Mouse (Mus musculus): ENCODE results near the gene Gpc1. TPM values are rescaled to one million over a fixed set of nuclear protein-coding genes. Genes with fewer than 3 reads are reported as not detected.

The Gpc1 gene
- total RNA-seq, 4 experiments from 2014 or later: 213 to 262 (median 240) TPM

DNA sequence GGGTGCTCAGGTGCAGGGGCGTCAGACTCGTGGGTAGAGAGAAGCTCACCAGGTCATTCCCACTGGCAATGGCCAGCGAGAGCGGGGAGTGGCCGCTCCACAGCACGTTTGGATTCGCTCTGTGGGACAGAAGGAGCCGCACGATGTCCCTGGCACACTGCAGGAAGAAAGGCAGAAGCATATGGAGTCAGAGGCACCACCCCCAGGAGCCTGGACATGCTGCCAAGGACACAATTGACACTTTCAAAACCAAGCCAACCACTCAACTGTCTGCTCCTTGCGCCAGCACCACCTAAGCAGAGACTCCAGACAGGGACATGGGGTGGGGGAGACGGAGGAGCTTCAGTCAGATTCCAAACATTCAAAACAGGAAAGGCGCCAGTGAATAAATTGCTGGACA, 47.8 kb downstream of the Gpc1 start:
- DNase-seq (ENCODE audit: low spot score in 2 of 2): no peak

- DNase-seq (ENCODE audit: low spot score in 2 of 2): no peak
Measured at GRCm38 (mm10) chr1:92880101-92880500, 48.7 kb downstream of the Gpc1 start.

DNA sequence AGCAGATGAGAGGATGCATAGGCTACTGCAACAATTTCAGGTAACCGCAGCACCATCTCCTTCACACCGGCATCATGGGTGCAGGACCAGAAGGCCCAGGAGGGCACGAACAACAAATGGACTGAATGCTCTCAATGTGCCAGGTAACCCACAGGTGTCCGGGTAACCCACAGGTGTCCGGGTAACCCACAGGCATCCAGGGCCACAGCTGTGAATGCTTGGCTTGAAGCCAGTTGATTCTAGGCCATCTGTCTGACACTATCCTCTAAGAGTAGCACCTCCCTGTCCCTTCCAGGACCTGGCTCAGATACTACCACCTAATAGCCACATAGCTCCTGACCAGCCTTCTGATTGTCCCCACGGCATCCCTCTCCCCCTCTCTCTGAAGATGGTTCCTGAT, 50.5 kb downstream of the Gpc1 start:
- no peak for DNase-seq (ENCODE audit: low spot score in 2 of 2)

DNA sequence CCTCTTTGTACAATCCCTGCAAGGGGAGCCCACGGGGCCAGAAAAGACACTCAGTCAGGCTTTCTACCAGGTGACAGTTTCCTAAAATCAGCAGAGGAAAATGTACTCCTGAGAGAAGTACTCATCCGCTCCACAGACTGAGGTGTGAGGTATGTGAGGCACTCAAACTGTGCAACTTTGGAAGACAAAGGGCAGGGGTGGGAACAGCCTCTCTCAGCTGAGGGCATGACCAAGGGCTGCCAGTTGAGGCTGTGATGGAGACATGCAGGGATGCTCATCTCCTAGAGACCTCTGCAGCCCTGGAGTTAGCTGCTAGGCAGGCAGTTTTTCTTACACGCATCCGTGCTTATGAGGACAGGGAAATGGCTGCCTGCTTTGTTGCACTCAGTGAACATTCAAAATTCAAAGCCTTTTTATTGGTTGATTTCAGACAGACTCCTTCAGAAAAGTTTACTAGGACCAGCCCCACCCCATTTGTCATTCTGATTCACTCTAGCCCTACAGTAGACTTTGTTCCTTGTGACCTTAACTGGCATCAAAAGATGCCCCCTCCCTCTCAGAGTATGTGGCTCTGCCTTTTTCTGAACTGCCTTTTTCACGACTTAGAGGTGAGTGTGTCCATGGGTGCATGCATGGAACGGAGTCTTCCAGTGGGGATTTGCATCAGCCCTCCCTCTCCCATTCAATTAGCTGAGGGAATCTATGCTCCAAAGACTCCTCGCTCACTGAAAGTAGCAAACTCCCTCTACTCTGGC, 57.6 kb downstream of the Gpc1 start:
- no peak for DNase-seq (ENCODE audit: low spot score in 2 of 2)

DNA sequence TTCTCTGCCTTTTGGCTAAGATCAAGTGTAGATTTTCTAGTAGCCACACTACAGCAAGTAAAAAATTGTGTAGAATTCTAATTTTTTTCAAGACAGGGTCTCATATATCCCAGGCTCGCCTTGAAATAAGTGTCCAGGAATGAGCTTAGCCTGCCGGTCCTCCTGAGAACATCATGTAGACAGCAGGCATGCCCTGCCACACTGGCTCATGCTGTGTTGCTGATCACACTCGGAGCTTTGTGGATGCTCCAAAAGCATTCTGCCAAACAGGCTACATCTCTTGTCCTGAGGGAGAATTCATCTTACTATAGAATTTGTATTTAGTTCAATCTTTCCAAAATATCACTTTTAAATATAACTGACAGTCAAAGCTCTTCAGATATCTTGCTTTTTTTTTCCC, 61.3 kb downstream of the Gpc1 start:
- no peak for DNase-seq (ENCODE audit: low spot score in 2 of 2)

DNA sequence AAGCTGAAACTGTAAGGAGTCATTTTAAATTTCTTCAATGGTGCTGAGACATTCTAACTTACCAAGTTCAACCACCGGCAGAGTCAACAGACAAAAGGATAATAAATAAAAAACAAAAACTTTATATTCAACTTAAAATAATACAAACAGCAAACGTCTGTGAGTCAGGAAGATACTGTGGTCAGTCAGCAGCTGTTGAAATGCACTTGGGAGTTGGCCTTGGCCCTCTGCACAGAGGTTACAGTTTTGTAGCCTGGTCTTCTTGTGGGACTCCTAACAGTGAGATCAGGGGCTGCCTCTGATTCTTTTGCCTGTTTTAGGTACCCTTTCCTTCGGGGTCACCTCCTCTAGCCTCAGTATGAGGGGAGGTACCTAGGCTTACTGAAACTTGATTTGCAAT, 62.5 kb downstream of the Gpc1 start:
- no peak for DNase-seq (ENCODE audit: low spot score in 2 of 2)

DNA sequence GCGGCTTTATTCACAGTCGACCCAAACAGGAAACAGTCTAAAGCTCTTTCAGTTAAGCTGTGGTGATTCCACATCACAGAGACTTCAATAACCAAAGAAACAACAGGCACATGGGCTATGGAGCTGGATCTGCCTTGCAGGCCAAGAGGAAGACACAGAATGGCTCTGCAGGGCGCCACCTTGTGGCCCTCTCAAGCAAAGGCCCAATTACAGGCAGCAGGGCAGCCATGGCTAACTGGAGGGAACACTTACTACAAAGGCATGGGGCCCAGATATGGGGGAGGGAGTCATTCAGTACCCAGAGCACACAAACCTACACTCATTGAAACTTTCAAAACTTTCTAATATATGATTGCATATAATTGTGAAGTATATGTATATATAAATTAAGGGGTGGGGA, 63.6 kb downstream of the Gpc1 start:
- DNase-seq (ENCODE audit: low spot score in 2 of 2): peak; percentile 63 to 67

DNA sequence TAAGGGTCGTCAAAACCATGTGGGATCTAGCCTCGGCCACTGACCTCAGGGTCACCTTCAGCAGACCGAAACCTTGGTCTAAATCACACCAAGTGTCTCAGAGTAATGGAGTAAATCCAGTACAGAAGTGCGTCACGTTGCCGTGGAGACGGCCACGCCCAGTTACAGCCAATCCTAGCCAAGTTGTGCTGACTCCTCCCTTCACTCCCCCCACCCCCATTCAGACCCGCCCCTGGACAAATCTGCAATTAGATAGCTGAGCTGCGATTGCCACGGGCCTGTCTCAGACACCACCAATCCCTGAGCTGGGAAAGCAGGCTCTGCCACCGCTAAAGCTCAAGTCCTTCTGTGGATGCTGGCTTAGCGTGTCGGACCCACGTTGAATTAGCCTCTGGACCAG, 71.3 kb downstream of the Gpc1 start, which contains the start of gene Ankmy1:
Gene Ankmy1 (minus strand): TSS at position 121 of the 400 bp plus-strand sequence.
- no peak for DNase-seq (ENCODE audit: low spot score in 2 of 2)

DNA sequence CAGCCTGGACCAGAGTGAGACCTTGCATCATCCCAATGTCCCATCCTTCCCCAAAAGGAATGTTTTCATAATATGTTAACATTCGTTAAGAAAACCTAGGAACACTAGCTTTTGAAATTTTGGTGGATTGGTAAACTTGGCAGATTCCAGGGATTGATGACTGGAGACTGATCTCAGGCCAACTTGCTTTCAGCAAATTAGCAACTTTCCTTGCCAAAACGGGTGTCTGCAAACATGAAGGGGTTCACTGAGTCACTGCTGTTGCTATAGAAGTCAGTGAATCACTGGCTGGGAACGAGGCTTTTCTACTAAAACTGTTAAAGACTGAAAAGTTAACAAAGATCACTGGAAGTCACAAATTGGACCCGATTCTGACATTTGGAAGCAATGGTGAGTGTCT, 72.2 kb downstream of the Gpc1 start:
- no peak for DNase-seq (ENCODE audit: low spot score in 2 of 2)

DNA sequence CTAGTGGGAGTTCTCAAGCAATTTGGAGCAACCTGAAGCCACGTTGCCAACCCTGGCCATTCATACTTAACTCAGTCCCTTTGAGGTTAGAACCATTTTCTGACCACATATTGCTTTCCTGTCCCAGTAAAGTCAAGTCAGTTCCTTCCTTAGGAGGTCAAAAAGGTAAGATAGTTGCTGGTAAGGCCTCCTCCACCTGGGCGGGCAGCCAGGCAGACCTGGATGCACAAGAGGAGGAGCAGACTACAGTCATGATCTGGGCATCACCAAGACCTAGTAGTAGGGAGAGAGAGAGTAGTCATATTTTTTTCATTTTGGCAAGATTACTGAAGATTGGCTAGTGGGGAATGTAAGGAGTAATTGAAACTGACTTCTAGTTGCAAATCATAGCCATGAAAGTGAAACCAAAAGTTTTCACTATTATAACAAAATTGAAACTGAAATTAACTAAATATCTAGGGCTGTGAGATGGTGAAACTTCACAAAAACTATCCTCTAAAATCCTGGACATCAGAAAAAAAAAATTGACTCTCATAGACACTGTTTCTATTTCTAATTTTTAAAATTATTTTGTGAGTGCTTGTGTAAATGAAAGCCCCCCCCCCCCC, 74.4 kb downstream of the Gpc1 start:
- DNase-seq (ENCODE audit: low spot score in 2 of 2): no peak

DNA sequence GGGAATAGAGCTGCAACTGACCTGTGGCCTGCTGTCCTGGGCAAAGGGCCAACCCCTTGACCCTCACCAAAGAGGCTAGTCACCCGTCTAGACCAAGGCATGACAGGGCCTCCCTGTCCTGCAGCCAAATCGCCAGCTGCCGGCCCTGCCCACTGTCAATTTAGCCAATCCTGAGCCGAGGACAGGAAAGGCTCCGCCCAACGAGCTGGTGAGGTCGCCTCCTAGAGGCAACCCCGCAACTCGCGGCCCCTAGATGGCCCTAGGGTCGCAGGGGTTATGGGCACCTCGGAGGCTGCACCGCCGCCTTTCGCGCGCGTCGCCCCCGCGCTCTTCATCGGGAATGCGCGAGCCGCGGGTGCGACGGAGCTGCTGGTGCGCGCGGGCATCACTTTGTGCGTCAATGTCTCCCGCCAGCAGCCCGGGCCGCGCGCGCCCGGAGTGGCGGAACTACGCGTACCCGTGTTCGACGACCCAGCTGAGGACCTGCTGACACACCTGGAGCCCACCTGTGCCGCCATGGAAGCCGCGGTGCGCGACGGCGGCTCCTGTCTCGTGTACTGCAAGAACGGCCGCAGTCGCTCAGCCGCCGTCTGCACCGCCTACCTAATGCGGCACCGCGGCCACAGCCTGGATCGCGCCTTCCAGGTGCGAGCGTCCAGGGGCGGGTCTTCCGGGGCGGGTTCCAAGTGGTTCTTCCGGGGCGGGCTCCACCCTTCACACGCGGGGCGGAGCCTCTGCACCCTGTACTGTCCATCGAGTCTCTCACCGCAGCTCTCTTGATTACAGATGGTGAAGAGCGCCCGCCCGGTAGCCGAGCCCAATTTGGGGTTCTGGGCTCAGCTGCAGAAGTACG, 75.6 kb downstream of the Gpc1 start, which contains the start of gene Dusp28:
Gene Dusp28 (plus strand): TSS at position 203 of the 853 bp plus-strand sequence.
- DNase-seq (ENCODE audit: low spot score in 2 of 2): peak; percentile 81 to 90

GRCm38 (mm10) chr1:92907632-92908360, 76.4 kb downstream of the Gpc1 start:
- DNase-seq (ENCODE audit: low spot score in 2 of 2): no peak

GRCm38 (mm10) chr1:92908664-92909063, 77.2 kb downstream of the Gpc1 start:
- DNase-seq (ENCODE audit: low spot score in 2 of 2): no peak

GRCm38 (mm10) chr1:92909068-92909467, 77.6 kb downstream of the Gpc1 start:
- no peak for DNase-seq (ENCODE audit: low spot score in 2 of 2)

Small RNAs within 50 kb of the gene (microRNA-seq; reads per million reads assigned to microRNA genes)
- 16,191 reads per million, percentile 95 among the genes with 10 or more reads in this experiment for gene Mir149

Other genes starting within 250 kb of the Gpc1 start
- gene Olfr1412, start 245.9 kb upstream of the Gpc1 start, total RNA-seq (2022): not detected
- gene Olfr1411, start 237.2 kb upstream of the Gpc1 start, total RNA-seq (2022): not detected
- gene Olfr1410, start 225.9 kb upstream of the Gpc1 start, total RNA-seq (2022): not detected
- not detected for gene Olfr12, start 213.9 kb upstream of the Gpc1 start, total RNA-seq (2022)
- 100 to 1,000 TPM; 189 to 223 (median 200) TPM for gene Cops9, start 189.7 kb upstream of the Gpc1 start, total RNA-seq (2022)
- not detected for gene Otos, start 182.8 kb upstream of the Gpc1 start, total RNA-seq (2022)
- under 1 TPM in 1 of 4 experiments, not detected in 3; 0.17 TPM for gene Ankmy1, start 71.3 kb downstream of the Gpc1 start, total RNA-seq (2022)
- gene Dusp28, start 75.3 kb downstream of the Gpc1 start, total RNA-seq (2022): 10 to 100 TPM; 26.2 to 30.7 (median 27.3) TPM
- 10 to 100 TPM; 62.6 to 75.8 (median 72.8) TPM for gene Rnpepl1, start 79.1 kb downstream of the Gpc1 start, total RNA-seq (2022)
- gene Capn10, start 102.7 kb downstream of the Gpc1 start, total RNA-seq (2022): 1 to 10 TPM; 4.4 to 6.1 (median 5.0) TPM
- gene Gpr35, start 119.2 kb downstream of the Gpc1 start, total RNA-seq (2022): under 1 TPM in 2 of 4 experiments, not detected in 2; 0.13 to 0.29 TPM
- gene Aqp12, start 174.7 kb downstream of the Gpc1 start, total RNA-seq (2022): not detected